Mouse (Mus musculus) hindbrain, embryonic 11.5 days (tissue): ENCODE results near the gene Grip1. TPM values are rescaled to one million over a fixed set of nuclear protein-coding genes. Genes with fewer than 3 reads are reported as not detected.

Experiments used
- ATAC-seq: fragments of 200-750 bp; cut with Nextera tagmentation; 2 replicates; pipeline ENCODE4 v1.8.0; 2017; ENCODE audit warnings: mild to moderate bottlenecking, moderate TSS enrichment, moderate library complexity; ENCODE audit not compliant: low FRiP score
- DNase-seq: peaks from one replicate; pipeline ENCODE4 v3.0.0-alpha.2; 2015; ENCODE audit warnings: low spot score
- H3K27ac ChIP-seq: fragments of 300-500 bp; sonication (generic); 2 replicates; pipeline ENCODE4 v1.5.1; 2014; ENCODE audit warnings: mild to moderate bottlenecking, low read depth, low read length
- H3K27me3 ChIP-seq: fragments of 300-500 bp; sonication (generic); 2 replicates; pipeline ENCODE4 v1.6.1; 2014; ENCODE audit warnings: mild to moderate bottlenecking, low read length, moderate library complexity, mixed read lengths; ENCODE audit not compliant: control insufficient read depth, insufficient read depth
- H3K36me3 ChIP-seq: fragments of 300-500 bp; sonication (generic); 2 replicates; pipeline ENCODE4 v1.6.1; 2014; ENCODE audit warnings: mild to moderate bottlenecking, low read length, moderate library complexity, mixed read lengths; ENCODE audit not compliant: control insufficient read depth, insufficient read depth
- H3K4me1 ChIP-seq: fragments of 300-500 bp; sonication (generic); replicated peaks from 2 replicates; pipeline ENCODE4 v1.6.1; 2014; ENCODE audit warnings: low read length, mixed read lengths; ENCODE audit not compliant: control insufficient read depth, insufficient read depth
- H3K4me2 ChIP-seq: fragments of 300-500 bp; sonication (generic); replicated peaks from 2 replicates; pipeline ENCODE4 v1.6.1; 2014; ENCODE audit warnings: mild to moderate bottlenecking, low read depth, low read length
- H3K4me3 ChIP-seq: fragments of 300-500 bp; sonication (generic); 2 replicates; pipeline ENCODE4 v1.5.1; 2014; ENCODE audit warnings: low read depth, low read length
- H3K9ac ChIP-seq: fragments of 300-500 bp; sonication (generic); 2 replicates; pipeline ENCODE4 v1.6.1; 2014; ENCODE audit warnings: low read depth, low read length
- H3K9me3 ChIP-seq: fragments of 300-500 bp; sonication (generic); 2 replicates; pipeline ENCODE4 v1.6.1; 2016; ENCODE audit warnings: low read length; ENCODE audit not compliant: control insufficient read depth
- WGBS: fragments of 180-500 bp; shearing (Covaris S2); extraction: QIAGEN DNeasy Blood & Tissue Kit; methylation state at CpG from one replicate; pipeline ENCODE4 v1.1.7; 2014; 5-methylcytosine and 5-hydroxymethylcytosine counted together
- polyA plus RNA-seq: library from polyadenylated mRNA; unstranded; fragments of >200 nt; fragmentation: Nextera tagmentation; extraction: Ambion mirVana; gene quantifications from 2 replicates; pipeline ENCODE4 v1.2.1, GENCODE M21; 2014

Grip1 gene
- polyA plus RNA-seq, 1 experiment from 2014 or later: 11.8 TPM

DNA sequence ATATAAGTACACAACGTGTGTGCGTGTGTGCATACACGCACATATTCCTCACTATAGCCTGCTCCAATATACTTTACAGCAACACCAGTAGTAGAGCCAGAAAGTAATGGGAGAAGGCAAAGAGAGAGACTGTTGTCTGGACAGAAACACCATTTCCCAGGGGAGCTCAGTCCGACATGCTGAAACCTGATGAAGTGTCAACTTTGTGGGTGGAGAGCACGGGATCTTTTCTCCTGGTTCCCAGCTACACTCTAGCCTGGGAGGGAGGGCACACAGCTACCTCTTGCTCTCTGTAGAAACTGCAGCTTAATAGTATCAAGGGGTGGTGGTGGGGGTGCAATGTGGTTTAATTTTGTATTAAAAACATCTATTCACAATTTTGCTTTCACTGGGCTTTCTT, 143.2 kb downstream of the Grip1 start:
- Histone ChIP-seq H3K4me2 (no peak overlapping the region), H3K4me1 (no peaks in the 10 kb centered on the region), H3K9me3 (no peaks in the 10 kb centered on the region), H3K9ac (no peak overlapping the region), H3K27ac (no peak overlapping the region), H3K4me3 (no peak overlapping the region), H3K36me3 (no peaks in the 10 kb centered on the region), H3K27me3 (no peaks in the 10 kb centered on the region)
- 80% methylated on average over 5 of the region's 5 CpGs for WGBS
- ATAC-seq: no peak
- DNase-seq: no peak

DNA sequence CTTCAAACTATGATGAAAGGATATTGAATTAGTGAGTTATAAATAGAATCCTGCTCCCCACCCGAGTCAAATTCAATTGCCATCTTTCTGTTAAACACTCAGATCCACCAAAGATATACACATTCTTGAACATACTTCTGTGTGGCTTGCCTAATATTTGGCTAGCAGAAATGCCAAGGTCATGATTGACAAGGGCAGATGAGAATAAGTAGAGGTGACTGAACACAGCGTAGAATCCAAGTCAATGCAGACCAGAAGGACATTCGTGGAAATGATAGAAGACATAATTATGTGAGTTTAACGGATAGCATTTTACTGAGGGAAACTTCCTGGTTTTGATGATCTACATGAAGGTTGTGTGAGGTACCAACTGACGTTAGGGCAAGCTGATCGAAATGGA, 153.9 kb downstream of the Grip1 start:
- Histone ChIP-seq H3K4me3 (no peak overlapping the region), H3K27ac (no peak overlapping the region), H3K9ac (no peak overlapping the region), H3K27me3 (no peaks in the 10 kb centered on the region), H3K9me3 (no peaks in the 10 kb centered on the region), H3K36me3 (no peaks in the 10 kb centered on the region), H3K4me2 (no peak overlapping the region), H3K4me1 (no peaks in the 10 kb centered on the region)
- no peak for ATAC-seq
- no peak for DNase-seq
- 94% methylated on average over 6 of the region's 6 CpGs for WGBS

- no peak overlapping the region for H3K4me2 ChIP-seq
- no peak for ATAC-seq
- no peaks in the 10 kb centered on the region for H3K27me3 ChIP-seq
- WGBS: 88% methylated on average over 7 of the region's 7 CpGs
- no peaks in the 10 kb centered on the region for H3K36me3 ChIP-seq
- no peaks in the 10 kb centered on the region for H3K9me3 ChIP-seq
- DNase-seq: no peak
- no peak overlapping the region for H3K27ac ChIP-seq
- no peaks in the 10 kb centered on the region for H3K4me1 ChIP-seq
- H3K4me3 ChIP-seq: no peak overlapping the region
- H3K9ac ChIP-seq: no peak overlapping the region
These were observed 155.4 kb downstream of the Grip1 start for GRCm38 (mm10) chr10:119608998-119609397.

- WGBS: 77% methylated on average over 9 of the region's 9 CpGs
These were observed 156.8 kb downstream of the Grip1 start for GRCm38 (mm10) chr10:119610279-119610895.

GRCm38 (mm10) chr10:119612034-119612433, 158.4 kb downstream of the Grip1 start:
- H3K4me2 ChIP-seq: no peak overlapping the region
- no peak for DNase-seq
- H3K27ac ChIP-seq: no peak overlapping the region
- ATAC-seq: no peak
- no peaks in the 10 kb centered on the region for H3K27me3 ChIP-seq
- no peaks in the 10 kb centered on the region for H3K36me3 ChIP-seq
- H3K4me1 ChIP-seq: no peaks in the 10 kb centered on the region
- H3K9ac ChIP-seq: no peak overlapping the region
- H3K4me3 ChIP-seq: no peak overlapping the region
- 87% methylated on average over 5 of the region's 5 CpGs for WGBS
- H3K9me3 ChIP-seq: no peaks in the 10 kb centered on the region

More at GRCm38 (mm10) chr10:119610279-119610895, 156.8 kb downstream of the Grip1 start:
- no peak overlapping the region for H3K9ac ChIP-seq
- H3K9me3 ChIP-seq: no peaks in the 10 kb centered on the region
- H3K27me3 ChIP-seq: no peaks in the 10 kb centered on the region
- no peaks in the 10 kb centered on the region for H3K36me3 ChIP-seq
- no peaks in the 10 kb centered on the region for H3K4me1 ChIP-seq
- peak; percentile 27 for DNase-seq
- H3K27ac ChIP-seq: no peak overlapping the region
- no peak overlapping the region for H3K4me2 ChIP-seq
- no peak for ATAC-seq
- no peak overlapping the region for H3K4me3 ChIP-seq

- Histone ChIP-seq H3K27me3 (no peaks in the 10 kb centered on the region), H3K4me1 (no peaks in the 10 kb centered on the region), H3K36me3 (no peaks in the 10 kb centered on the region), H3K9ac (no peak overlapping the region), H3K27ac (no peak overlapping the region), H3K4me2 (no peak overlapping the region), H3K4me3 (no peak overlapping the region), H3K9me3 (no peaks in the 10 kb centered on the region)
- no peak for ATAC-seq
- WGBS: 46% methylated on average over 7 of the region's 7 CpGs
- no peak for DNase-seq
These were observed 161.1 kb downstream of the Grip1 start for GRCm38 (mm10) chr10:119614726-119615125.

DNA sequence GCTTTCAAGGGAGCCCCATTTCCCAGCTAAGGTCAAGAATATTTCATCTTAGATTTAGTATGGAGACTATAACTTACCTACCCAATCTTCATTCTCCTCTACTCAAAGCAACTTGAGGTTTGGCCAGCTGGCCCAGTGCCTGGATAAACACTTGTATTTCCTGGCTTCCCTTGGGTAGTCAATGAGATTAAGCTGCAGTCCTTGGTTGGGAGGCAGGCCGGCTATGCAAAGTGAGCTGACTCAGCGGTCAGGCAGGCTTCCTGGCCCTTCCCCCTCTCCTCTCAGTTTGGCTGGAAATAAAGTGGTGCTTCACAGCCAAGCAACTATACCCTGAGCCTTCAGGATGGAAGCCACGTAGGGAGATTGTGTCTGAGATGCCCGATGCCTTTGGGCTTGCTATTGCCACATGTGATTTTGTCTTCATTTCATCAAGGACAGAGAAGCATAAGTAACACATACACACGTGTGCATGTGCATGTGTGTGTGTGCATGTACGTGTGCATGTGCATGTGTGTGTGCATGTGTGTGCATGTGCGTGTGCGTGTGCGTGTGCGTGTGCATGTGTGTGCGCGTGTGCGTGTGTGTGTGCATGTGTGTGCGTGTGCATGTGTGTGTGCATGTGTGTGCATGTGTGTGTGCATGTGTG, 161.7 kb downstream of the Grip1 start:
- peak; percentile 46 for DNase-seq
- Histone ChIP-seq H3K4me1 (no peaks in the 10 kb centered on the region), H3K27ac (no peak overlapping the region), H3K9ac (no peak overlapping the region), H3K36me3 (no peaks in the 10 kb centered on the region), H3K4me3 (no peak overlapping the region), H3K4me2 (no peak overlapping the region), H3K27me3 (no peaks in the 10 kb centered on the region), H3K9me3 (no peaks in the 10 kb centered on the region)
- ATAC-seq: peak; percentile 25; the same call in 1 of the 2 replicates
- WGBS: 68% methylated on average over 14 of the region's 14 CpGs

DNA sequence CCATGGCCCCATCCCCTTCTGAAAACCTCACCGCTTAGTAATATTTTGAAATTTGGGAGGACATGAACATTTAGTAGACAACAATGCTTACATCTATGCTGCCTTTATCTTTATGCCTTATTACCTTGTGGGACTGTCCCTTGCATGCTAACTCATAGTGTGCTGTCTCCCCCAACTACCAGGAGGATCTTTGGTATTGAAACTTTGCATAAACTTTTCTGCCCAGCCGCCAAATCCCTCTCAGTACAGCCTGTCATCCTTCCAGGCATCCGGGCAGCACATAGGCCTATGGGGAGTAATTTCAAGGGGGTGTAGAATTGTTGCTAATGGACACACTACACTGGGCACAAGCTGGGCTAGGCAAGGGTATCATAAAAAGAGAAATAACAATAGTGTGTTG, 162.4 kb downstream of the Grip1 start:
- no peak for DNase-seq
- Histone ChIP-seq H3K27me3 (no peaks in the 10 kb centered on the region), H3K27ac (no peak overlapping the region)

GRCm38 (mm10) chr10:119628656-119629055, 175.0 kb downstream of the Grip1 start:
- H3K4me2 ChIP-seq: no peak overlapping the region
- H3K36me3 ChIP-seq: no peaks in the 10 kb centered on the region
- ATAC-seq (no peak), DNase-seq (no peak)
- 62% methylated on average over 4 of the region's 4 CpGs for WGBS
- H3K4me1 ChIP-seq: no peaks in the 10 kb centered on the region
- H3K9me3 ChIP-seq: no peaks in the 10 kb centered on the region
- no peak overlapping the region for H3K27ac ChIP-seq
- H3K9ac ChIP-seq: no peak overlapping the region
- no peak overlapping the region for H3K4me3 ChIP-seq
- H3K27me3 ChIP-seq: no peaks in the 10 kb centered on the region

More for the DNA sequence above, 162.4 kb downstream of the Grip1 start:
- Histone ChIP-seq H3K4me1 (no peaks in the 10 kb centered on the region), H3K4me2 (no peak overlapping the region), H3K9me3 (no peaks in the 10 kb centered on the region), H3K4me3 (no peak overlapping the region), H3K9ac (no peak overlapping the region), H3K36me3 (no peaks in the 10 kb centered on the region)
- 85% methylated on average over 3 of the region's 3 CpGs for WGBS
- no peak for ATAC-seq
